Mouse (Mus musculus) spleen, postnatal 14 days (tissue): ENCODE measurements at regions not wholly inside any gene's neighbourhood (a gene's known extent, or its start where the extent isn't known, plus 50 kb on each side); places are given as distances from the start of the nearest gene placed in this dataset.
"Not testable (repeated sequence)": the region's sequence is repeated elsewhere in the genome, so short reads cannot be mapped to it uniquely, and the experiment has no call there.

Source experiments
- DNase-seq, 2 experiments: peaks; one replicate each; pipeline ENCODE4 v3.0.0; 2021 to 2022; ENCODE audit warnings: low spot score in 2 of 2

GRCm38 (mm10) chr8:96174996-96175395, 286.6 kb upstream of the Got2 start:
- DNase-seq = no peak

GRCm38 (mm10) chr8:96164933-96165332, 276.6 kb upstream of the Got2 start:
- no peak for DNase-seq

GRCm38 (mm10) chr8:96159899-96160298, 271.6 kb upstream of the Got2 start:
- no peak for DNase-seq

- DNase-seq = peak in 1 of 2 experiments; percentile 5
Observed at GRCm38 (mm10) chr8:96152496-96153250, 264.3 kb upstream of the Got2 start.

- DNase-seq = no peak
Observed at GRCm38 (mm10) chr8:96152056-96152455, 263.7 kb upstream of the Got2 start.

- no peak for DNase-seq
Observed at GRCm38 (mm10) chr8:96151065-96151472, 262.7 kb upstream of the Got2 start.

GRCm38 (mm10) chr8:96132183-96132582, 243.8 kb upstream of the Got2 start:
- no peak for DNase-seq

- DNase-seq = no peak
Observed at GRCm38 (mm10) chr8:96128329-96128728, 240.0 kb upstream of the Got2 start.

- DNase-seq = no peak
Observed at GRCm38 (mm10) chr8:96100817-96101216, 212.5 kb upstream of the Got2 start.

- no peak for DNase-seq
Observed at GRCm38 (mm10) chr8:96092931-96093330, 204.6 kb upstream of the Got2 start.

GRCm38 (mm10) chr8:96090231-96090630, 201.9 kb upstream of the Got2 start:
- DNase-seq = no peak

- no peak for DNase-seq
Observed at GRCm38 (mm10) chr8:96068306-96068705, 180.0 kb upstream of the Got2 start.

- DNase-seq = no peak
Observed at GRCm38 (mm10) chr8:96047686-96048085, 159.3 kb upstream of the Got2 start.

GRCm38 (mm10) chr8:96042335-96042734, 154.0 kb upstream of the Got2 start:
- DNase-seq = no peak

GRCm38 (mm10) chr8:96040216-96040615, 151.9 kb upstream of the Got2 start:
- no peak for DNase-seq

- not testable (repeated sequence) for DNase-seq
Observed at GRCm38 (mm10) chr8:96018742-96019141, 130.4 kb upstream of the Got2 start.

GRCm38 (mm10) chr8:96012002-96012401, 123.7 kb upstream of the Got2 start:
- DNase-seq = no peak

- DNase-seq = no peak
Observed at GRCm38 (mm10) chr8:95991826-95992463, 103.6 kb upstream of the Got2 start.

GRCm38 (mm10) chr8:95988616-95989380, 100.5 kb upstream of the Got2 start:
- DNase-seq = no peak

- DNase-seq = no peak
Observed at GRCm38 (mm10) chr8:95987011-95987440, 98.7 kb upstream of the Got2 start.

- no peak for DNase-seq
Observed at GRCm38 (mm10) chr8:95986410-95986809, 98.1 kb upstream of the Got2 start.

GRCm38 (mm10) chr8:95983690-95984089, 95.3 kb upstream of the Got2 start:
- no peak for DNase-seq

GRCm38 (mm10) chr8:95980405-95980804, 92.1 kb upstream of the Got2 start:
- DNase-seq = no peak
